Mouse (Mus musculus): ENCODE results near the gene Olfr8. TPM values are rescaled to one million over a fixed set of nuclear protein-coding genes. Genes with fewer than 3 reads are reported as not detected.
"Not testable (repeated sequence)": the region's sequence is repeated elsewhere in the genome, so short reads cannot be mapped to it uniquely, and the experiment has no call there.

The Olfr8 gene
- not detected in 2 replicates for polyA plus RNA-seq (2016; fragmentation: Nextera tagmentation; extraction: Ambion mirVana)

- H3K4me3 ChIP-seq; DNase-seq (ENCODE audit: extremely low spot score, low spot score); H3K9me3 ChIP-seq; H3K36me3 ChIP-seq (replicated peaks); H3K27ac ChIP-seq; H3K4me1 ChIP-seq; H3K27me3 ChIP-seq (ENCODE audit: poor library complexity, severe bottlenecking): not testable (repeated sequence)
- 84% methylated on average over 1 of the region's 1 CpGs for WGBS
Measured at GRCm38 (mm10) chr10:78950336-78950735, at the start of gene Olfr8. Gene Olfr8, plus strand, starts transcription at chr10:78950636.

DNA sequence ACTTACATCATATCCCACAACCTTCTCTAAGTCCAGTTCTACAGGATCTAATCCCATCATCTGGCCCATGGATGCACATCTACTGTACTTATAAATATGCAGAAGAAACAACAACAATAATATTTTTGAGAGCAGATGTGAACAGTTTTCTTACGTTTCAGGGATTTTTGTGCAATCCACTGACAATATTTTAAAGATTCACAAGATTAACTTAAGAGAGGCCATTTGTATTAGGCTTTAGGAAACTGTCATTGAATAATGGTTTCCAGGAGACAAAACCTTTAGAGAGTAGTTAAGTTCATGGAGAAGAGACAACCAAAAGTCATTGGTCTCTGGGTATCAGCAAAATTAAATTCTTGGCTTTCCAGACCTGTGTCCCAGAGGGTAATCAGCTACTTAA is 37.6 kb upstream of the Olfr8 start, which contains the start of gene Olfr1354:
TSS of gene Olfr1354 (plus strand) at position 301 of the 400 bp plus-strand sequence.
- H3K27me3 ChIP-seq (ENCODE audit: poor library complexity, severe bottlenecking); H3K9me3 ChIP-seq; H3K36me3 ChIP-seq (replicated peaks); H3K4me3 ChIP-seq; H3K4me1 ChIP-seq; H3K27ac ChIP-seq; DNase-seq (ENCODE audit: extremely low spot score, low spot score): not testable (repeated sequence)
- 83% methylated on average over 1 of the region's 1 CpGs for WGBS

GRCm38 (mm10) chr10:78963009-78963408 is 12.6 kb downstream of the Olfr8 start, which contains the start of gene Olfr1353:
Gene Olfr1353, plus strand, starts transcription at chr10:78963309.
- H3K36me3 ChIP-seq (replicated peaks); H3K9me3 ChIP-seq; H3K4me3 ChIP-seq; H3K27ac ChIP-seq; H3K4me1 ChIP-seq; DNase-seq (ENCODE audit: extremely low spot score, low spot score); H3K27me3 ChIP-seq (ENCODE audit: poor library complexity, severe bottlenecking): not testable (repeated sequence)

DNA sequence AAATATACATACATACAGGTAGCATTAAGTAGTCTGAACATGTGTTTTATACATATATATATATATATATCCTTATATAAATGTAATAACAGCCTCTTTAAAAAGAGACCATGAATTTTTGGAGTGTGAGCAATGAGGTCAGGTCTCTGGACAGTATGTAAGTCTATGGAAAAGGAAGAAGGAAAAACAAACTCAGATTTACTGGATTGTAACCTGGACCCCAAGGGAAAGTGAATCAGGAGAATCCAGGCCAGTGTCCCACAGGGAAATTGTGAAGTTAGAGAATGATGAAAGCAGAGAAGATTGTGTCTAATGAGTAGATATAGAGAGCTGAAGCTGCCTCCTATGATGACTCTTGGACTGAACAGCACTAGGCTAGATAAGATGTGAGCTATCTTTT is 30.3 kb downstream of the Olfr8 start, which contains the start of gene Olfr1352:
TSS of gene Olfr1352 (plus strand) at position 301 of the 400 bp plus-strand sequence.
- H3K4me1 ChIP-seq = no peaks in the 10 kb centered on the region
- no peak within 1 kb of the TSS for H3K27ac ChIP-seq
- no peak for DNase-seq (ENCODE audit: extremely low spot score, low spot score)
- H3K36me3 ChIP-seq (replicated peaks) = no peaks in the 10 kb centered on the region
- no peak within 1 kb of the TSS for H3K4me3 ChIP-seq
- no peaks in the 10 kb centered on the region for H3K9me3 ChIP-seq
- H3K27me3 ChIP-seq (ENCODE audit: poor library complexity, severe bottlenecking) = no peaks in the 10 kb centered on the region

Other genes starting within 250 kb of the Olfr8 start
- gene Casp14, start 232.3 kb upstream of the Olfr8 start, polyA plus RNA-seq (2016; fragmentation: Nextera tagmentation; extraction: Ambion mirVana) = not detected in 2 replicates
- gene Ccdc105, start 197.6 kb upstream of the Olfr8 start, polyA plus RNA-seq (2016; fragmentation: Nextera tagmentation; extraction: Ambion mirVana) = 0.15 and 0.19 TPM in 2 replicates
- gene Slc1a6, start 170.1 kb upstream of the Olfr8 start, polyA plus RNA-seq (2016; fragmentation: Nextera tagmentation; extraction: Ambion mirVana) = 1.5 and 1.9 TPM in 2 replicates
- gene Olfr1356, start 98.5 kb upstream of the Olfr8 start, polyA plus RNA-seq (2016; fragmentation: Nextera tagmentation; extraction: Ambion mirVana) = not detected in 2 replicates
- not detected in 2 replicates for gene Olfr1355, start 75.1 kb upstream of the Olfr8 start, polyA plus RNA-seq (2016; fragmentation: Nextera tagmentation; extraction: Ambion mirVana)
- gene Olfr1354, start 37.5 kb upstream of the Olfr8 start, polyA plus RNA-seq (2016; fragmentation: Nextera tagmentation; extraction: Ambion mirVana) = not detected in 2 replicates
- not detected in 2 replicates for gene Olfr1353, start 12.7 kb downstream of the Olfr8 start, polyA plus RNA-seq (2016; fragmentation: Nextera tagmentation; extraction: Ambion mirVana)
- gene Olfr1352, start 30.4 kb downstream of the Olfr8 start, polyA plus RNA-seq (2016; fragmentation: Nextera tagmentation; extraction: Ambion mirVana) = not detected in 2 replicates
- not detected in 2 replicates for gene Olfr1351, start 61.8 kb downstream of the Olfr8 start, polyA plus RNA-seq (2016; fragmentation: Nextera tagmentation; extraction: Ambion mirVana)
- gene Olfr57, start 78.1 kb downstream of the Olfr8 start, polyA plus RNA-seq (2016; fragmentation: Nextera tagmentation; extraction: Ambion mirVana) = 0.12 TPM in 1 of 2 replicates, not detected in the other
- 25.8 TPM in 2 replicates for gene 2610008E11Rik, start 147.0 kb downstream of the Olfr8 start, polyA plus RNA-seq (2016; fragmentation: Nextera tagmentation; extraction: Ambion mirVana)
- not detected in 2 replicates for gene Vmn2r80, start 198.1 kb downstream of the Olfr8 start, polyA plus RNA-seq (2016; fragmentation: Nextera tagmentation; extraction: Ambion mirVana)

Data from forebrain, embryonic 10.5 days (tissue).